Mouse (Mus musculus) midbrain, embryonic 14.5 days (tissue): ENCODE data around the gene Poln. TPM values are rescaled to one million over a fixed set of nuclear protein-coding genes. Genes with fewer than 3 reads are reported as not detected.

Experiments
- ATAC-seq: fragments of 200-750 bp; cut with Nextera tagmentation; 2 replicates; pipeline ENCODE4 v1.8.0; 2017; ENCODE audit warnings: moderate number of reproducible peaks, moderate library complexity; ENCODE audit not compliant: low FRiP score, low TSS enrichment
- DNase-seq: peaks from one replicate; pipeline ENCODE4 v3.0.0-alpha.2; 2015
- H3K27ac ChIP-seq: fragments of 300-500 bp; sonication (generic); replicated peaks from 2 replicates; pipeline ENCODE4 v1.5.1; 2014; ENCODE audit warnings: mild to moderate bottlenecking, low read depth, low read length, moderate library complexity
- H3K27me3 ChIP-seq: fragments of 300-500 bp; sonication (generic); 2 replicates; pipeline ENCODE4 v1.6.1; 2014; ENCODE audit warnings: low read length, control low read depth, mixed read lengths; ENCODE audit not compliant: control insufficient read depth, insufficient read depth
- H3K36me3 ChIP-seq: fragments of 300-500 bp; sonication (generic); 2 replicates; pipeline ENCODE4 v1.6.1; 2014; ENCODE audit warnings: low read length, control low read depth; ENCODE audit not compliant: control insufficient read depth, insufficient read depth
- H3K4me1 ChIP-seq: fragments of 300-500 bp; sonication (generic); 2 replicates; pipeline ENCODE4 v1.6.1; 2014; ENCODE audit warnings: mild to moderate bottlenecking, antibody characterized with exemption, low read length, control low read depth; ENCODE audit not compliant: control insufficient read depth, insufficient read depth
- H3K4me2 ChIP-seq: fragments of 300-500 bp; sonication (generic); 2 replicates; pipeline ENCODE4 v1.6.1; 2014; ENCODE audit warnings: mild to moderate bottlenecking, low read length, moderate library complexity
- H3K4me3 ChIP-seq: fragments of 300-500 bp; sonication (generic); replicated peaks from 2 replicates; pipeline ENCODE4 v1.5.1; 2014; ENCODE audit warnings: low read depth, low read length
- H3K9ac ChIP-seq: fragments of 300-500 bp; sonication (generic); replicated peaks from 2 replicates; pipeline ENCODE4 v1.6.1; 2014; ENCODE audit warnings: mild to moderate bottlenecking, low read length, moderate library complexity
- H3K9me3 ChIP-seq: fragments of 300-500 bp; sonication (generic); 2 replicates; pipeline ENCODE4 v1.6.1; 2016; ENCODE audit warnings: low read length, control low read depth, mixed read lengths; ENCODE audit not compliant: control insufficient read depth
- WGBS: fragments of 180-500 bp; shearing (Covaris S2); extraction: QIAGEN DNeasy Blood & Tissue Kit; methylation state at CpG from one replicate; pipeline ENCODE4 v1.1.7; 2014; 5-methylcytosine and 5-hydroxymethylcytosine counted together
- polyA plus RNA-seq: library from polyadenylated mRNA; unstranded; fragments of >200 nt; fragmentation: Nextera tagmentation; extraction: Ambion mirVana; gene quantifications from 2 replicates; pipeline ENCODE4 v1.2.1, GENCODE M21; 2014

The Poln gene
- polyA plus RNA-seq, 1 experiment from 2014 or later: 0.58 TPM

GRCm38 (mm10) chr5:34018968-34019367 lies 150.3 kb downstream of the Poln start:
- no peak overlapping the region for H3K4me2 ChIP-seq
- H3K4me1 ChIP-seq: no peaks in the 10 kb centered on the region
- H3K9me3 ChIP-seq: no peaks in the 10 kb centered on the region
- no peak overlapping the region for H3K9ac ChIP-seq
- no peak overlapping the region for H3K4me3 ChIP-seq
- WGBS: 88% methylated on average over 4 of the region's 4 CpGs
- no peaks in the 10 kb centered on the region for H3K36me3 ChIP-seq
- no peak for ATAC-seq
- DNase-seq: no peak
- no peak overlapping the region for H3K27ac ChIP-seq
- no peaks in the 10 kb centered on the region for H3K27me3 ChIP-seq

GRCm38 (mm10) chr5:34014652-34015051 lies 154.6 kb downstream of the Poln start:
- H3K27me3 ChIP-seq: no peaks in the 10 kb centered on the region
- 85% methylated on average over 1 of the region's 1 CpGs for WGBS
- H3K9me3 ChIP-seq: no peaks in the 10 kb centered on the region
- H3K36me3 ChIP-seq: no peaks in the 10 kb centered on the region
- H3K4me2 ChIP-seq: no peak overlapping the region
- no peak overlapping the region for H3K4me3 ChIP-seq
- DNase-seq: peak; percentile 16
- no peak overlapping the region for H3K27ac ChIP-seq
- no peak overlapping the region for H3K9ac ChIP-seq
- H3K4me1 ChIP-seq: no peaks in the 10 kb centered on the region
- no peak for ATAC-seq

GRCm38 (mm10) chr5:34007392-34007941 lies 161.8 kb downstream of the Poln start:
- Histone ChIP-seq H3K9ac (no peak overlapping the region), H3K27ac (no peak overlapping the region), H3K4me2 (no peak overlapping the region), H3K27me3 (no peaks in the 10 kb centered on the region), H3K9me3 (no peaks in the 10 kb centered on the region), H3K4me3 (no peak overlapping the region), H3K36me3 (peaks cover 3% of the 10 kb centered on the region; the same call in 1 of the 2 replicates), H3K4me1 (no peaks in the 10 kb centered on the region)
- WGBS: 88% methylated on average over 4 of the region's 4 CpGs
- ATAC-seq (no peak), DNase-seq (no peak)

- Histone ChIP-seq H3K4me2 (no peak overlapping the region), H3K27ac (no peak overlapping the region), H3K27me3 (no peaks in the 10 kb centered on the region), H3K9me3 (no peaks in the 10 kb centered on the region), H3K4me3 (no peak overlapping the region), H3K9ac (no peak overlapping the region), H3K36me3 (peaks cover 6% of the 10 kb centered on the region), H3K4me1 (no peaks in the 10 kb centered on the region)
- no peak for ATAC-seq
- WGBS: 87% methylated on average over 4 of the region's 4 CpGs
- DNase-seq: no peak
Observed at GRCm38 (mm10) chr5:34006832-34007231, 162.4 kb downstream of the Poln start.

- no peak overlapping the region for H3K27ac ChIP-seq
- H3K36me3 ChIP-seq: peaks cover 24% of the 10 kb centered on the region
- ATAC-seq (no peak), DNase-seq (no peak)
- WGBS: 84% methylated on average over 5 of the region's 5 CpGs
- no peaks in the 10 kb centered on the region for H3K9me3 ChIP-seq
- no peak overlapping the region for H3K4me2 ChIP-seq
- H3K4me1 ChIP-seq: peaks cover 3% of the 10 kb centered on the region
- no peak overlapping the region for H3K9ac ChIP-seq
- no peak overlapping the region for H3K4me3 ChIP-seq
- H3K27me3 ChIP-seq: no peaks in the 10 kb centered on the region
Observed at GRCm38 (mm10) chr5:34004618-34005017, 164.6 kb downstream of the Poln start.

GRCm38 (mm10) chr5:34002636-34003035 lies 166.6 kb downstream of the Poln start:
- ATAC-seq: no peak
- 92% methylated on average over 4 of the region's 4 CpGs for WGBS
- no peak overlapping the region for H3K4me3 ChIP-seq

GRCm38 (mm10) chr5:34001401-34001800 lies 167.8 kb downstream of the Poln start:
- Histone ChIP-seq H3K9ac (no peak overlapping the region), H3K27ac (no peak overlapping the region), H3K4me1 (peaks cover 24% of the 10 kb centered on the region), H3K36me3 (peaks cover 24% of the 10 kb centered on the region), H3K4me3 (no peak overlapping the region), H3K4me2 (no peak overlapping the region), H3K9me3 (no peaks in the 10 kb centered on the region), H3K27me3 (no peaks in the 10 kb centered on the region)
- ATAC-seq: no peak
- 100% methylated on average over 1 of the region's 1 CpGs for WGBS
- DNase-seq: no peak

More at GRCm38 (mm10) chr5:34002636-34003035, 166.6 kb downstream of the Poln start:
- H3K4me2 ChIP-seq: no peak overlapping the region
- H3K9me3 ChIP-seq: no peaks in the 10 kb centered on the region
- H3K9ac ChIP-seq: no peak overlapping the region
- H3K27me3 ChIP-seq: no peaks in the 10 kb centered on the region
- peaks cover 24% of the 10 kb centered on the region for H3K36me3 ChIP-seq
- H3K4me1 ChIP-seq: peaks cover 23% of the 10 kb centered on the region
- DNase-seq: no peak
- H3K27ac ChIP-seq: no peak overlapping the region

- Histone ChIP-seq H3K9me3 (no peaks in the 10 kb centered on the region), H3K4me1 (peaks cover 24% of the 10 kb centered on the region), H3K9ac (no peak overlapping the region), H3K27me3 (no peaks in the 10 kb centered on the region), H3K4me2 (no peak overlapping the region), H3K27ac (no peak overlapping the region), H3K36me3 (peaks cover 24% of the 10 kb centered on the region), H3K4me3 (no peak overlapping the region)
- ATAC-seq (no peak), DNase-seq (no peak)
- WGBS: 98% methylated on average over 25 of the region's 25 CpGs
Observed at GRCm38 (mm10) chr5:34000809-34001208, 168.4 kb downstream of the Poln start.

GRCm38 (mm10) chr5:33999466-34000090 lies 169.7 kb downstream of the Poln start:
- no peaks in the 10 kb centered on the region for H3K27me3 ChIP-seq
- no peaks in the 10 kb centered on the region for H3K9me3 ChIP-seq
- H3K36me3 ChIP-seq: peaks cover 24% of the 10 kb centered on the region
- DNase-seq (no peak), ATAC-seq (no peak)
- H3K9ac ChIP-seq: no peak overlapping the region; the same call in 1 of the 2 replicates
- peak overlapping the region; percentile 64 for H3K4me2 ChIP-seq
- no peak overlapping the region for H3K27ac ChIP-seq
- 90% methylated on average over 6 of the region's 6 CpGs for WGBS
- H3K4me1 ChIP-seq: peaks cover 29% of the 10 kb centered on the region
- H3K4me3 ChIP-seq: no peak overlapping the region
